Mouse (Mus musculus) forebrain, embryonic 14.5 days (tissue): Measurements from ENCODE around the gene Chchd1. TPM values are rescaled to one million over a fixed set of nuclear protein-coding genes. Genes with fewer than 3 reads are reported as not detected.

ENCODE experiments used
- ATAC-seq: fragments of 200-750 bp; cut with Nextera tagmentation; 2 replicates; pipeline ENCODE4 v1.8.0; 2017; ENCODE audit warnings: mild to moderate bottlenecking, moderate library complexity
- DNase-seq: peaks from one replicate; pipeline ENCODE4 v3.0.0-alpha.2; 2015; ENCODE audit warnings: low spot score
- H3K27ac ChIP-seq: fragments of 300-500 bp; sonication (generic); 2 replicates; pipeline ENCODE4 v1.5.1; 2014; ENCODE audit warnings: low read depth, mild to moderate bottlenecking, control low read depth, low read length, moderate library complexity
- H3K27me3 ChIP-seq: fragments of 300-500 bp; sonication (generic); replicated peaks from 2 replicates; pipeline ENCODE4 v1.6.1; 2014; ENCODE audit warnings: low read length, control low read depth, mixed read lengths; ENCODE audit not compliant: control insufficient read depth, insufficient read depth
- H3K36me3 ChIP-seq: fragments of 300-500 bp; sonication (generic); 2 replicates; pipeline ENCODE4 v1.6.1; 2014; ENCODE audit warnings: low read length, control low read depth; ENCODE audit not compliant: control insufficient read depth, insufficient read depth
- H3K4me1 ChIP-seq: fragments of 300-500 bp; sonication (generic); 2 replicates; pipeline ENCODE4 v1.6.1; 2014; ENCODE audit warnings: antibody characterized with exemption, low read length, control low read depth; ENCODE audit not compliant: control insufficient read depth, insufficient read depth
- H3K4me2 ChIP-seq: fragments of 300-500 bp; sonication (generic); 2 replicates; pipeline ENCODE4 v1.6.1; 2014; ENCODE audit warnings: mild to moderate bottlenecking, control low read depth, low read length
- H3K4me3 ChIP-seq: fragments of 300-500 bp; sonication (generic); 2 replicates; pipeline ENCODE4 v1.5.1; 2014; ENCODE audit warnings: low read depth, low read length, control low read depth
- H3K9ac ChIP-seq: fragments of 300-500 bp; sonication (generic); 2 replicates; pipeline ENCODE4 v1.6.1; 2014; ENCODE audit warnings: mild to moderate bottlenecking, low read length, control low read depth, moderate library complexity
- H3K9me3 ChIP-seq: fragments of 300-500 bp; sonication (generic); replicated peaks from 2 replicates; pipeline ENCODE4 v1.6.1; 2016; ENCODE audit warnings: low read length, control low read depth, mixed read lengths; ENCODE audit not compliant: control insufficient read depth
- WGBS: fragments of 180-500 bp; shearing (Covaris S2); extraction: QIAGEN DNeasy Blood & Tissue Kit; methylation state at CpG from one replicate; pipeline ENCODE4 v1.1.7; 2014; 5-methylcytosine and 5-hydroxymethylcytosine counted together
- polyA plus RNA-seq: library from polyadenylated mRNA; unstranded; fragments of >200 nt; fragmentation: Nextera tagmentation; extraction: Ambion mirVana; gene quantifications from 2 replicates; pipeline ENCODE4 v1.2.1, GENCODE M21; 2014

The Chchd1 gene
- polyA plus RNA-seq, 1 experiment from 2014 or later, result 259 TPM

GRCm38 (mm10) chr14:20738511-20738910, 35.7 kb downstream of the Chchd1 start:
- Histone ChIP-seq H3K9me3 (no peaks in the 10 kb centered on the region), H3K4me1 (peaks cover under 1% of the 10 kb centered on the region; the same call in 1 of the 2 replicates), H3K4me3 (no peak overlapping the region), H3K27me3 (no peaks in the 10 kb centered on the region), H3K4me2 (no peak overlapping the region), H3K36me3 (peaks cover 44% of the 10 kb centered on the region), H3K27ac (no peak overlapping the region), H3K9ac (no peak overlapping the region)
- DNase-seq, result no peak
- no peak for ATAC-seq
- 94% methylated on average over 8 of the region's 8 CpGs for WGBS

- 94% methylated on average over 9 of the region's 9 CpGs for WGBS
- Histone ChIP-seq H3K36me3 (peaks cover 49% of the 10 kb centered on the region), H3K4me1 (no peaks in the 10 kb centered on the region), H3K9ac (no peak overlapping the region), H3K4me2 (no peak overlapping the region), H3K4me3 (no peak overlapping the region), H3K9me3 (no peaks in the 10 kb centered on the region), H3K27ac (no peak overlapping the region), H3K27me3 (no peaks in the 10 kb centered on the region)
- DNase-seq (no peak), ATAC-seq (no peak)
Observed at GRCm38 (mm10) chr14:20741301-20741700, 38.5 kb downstream of the Chchd1 start.

DNA sequence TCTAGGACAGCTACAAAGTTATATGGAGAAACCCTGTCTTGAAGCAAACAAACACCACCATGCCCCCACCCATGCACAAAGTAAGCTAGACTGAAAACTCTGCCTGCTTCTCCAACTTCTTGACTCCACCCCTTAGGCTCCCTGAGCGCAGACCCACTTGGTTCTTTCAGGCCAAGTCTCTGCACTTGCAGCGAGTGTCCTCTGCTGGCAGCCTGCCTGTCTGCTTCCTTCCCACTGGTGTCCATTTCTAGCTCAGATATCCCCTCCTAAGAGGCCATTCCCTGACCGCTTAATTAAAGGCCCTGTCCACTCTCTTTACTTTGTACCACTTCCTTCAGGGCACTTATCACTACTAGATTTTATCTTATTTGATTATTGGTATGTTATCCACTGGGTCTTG, 40.8 kb downstream of the Chchd1 start:
- no peak overlapping the region for H3K9ac ChIP-seq
- no peak for ATAC-seq
- no peaks in the 10 kb centered on the region for H3K27me3 ChIP-seq
- H3K36me3 ChIP-seq, result peaks cover 50% of the 10 kb centered on the region
- 89% methylated on average over 3 of the region's 3 CpGs for WGBS
- no peak overlapping the region for H3K4me3 ChIP-seq
- no peak overlapping the region for H3K27ac ChIP-seq
- no peaks in the 10 kb centered on the region for H3K4me1 ChIP-seq
- no peak overlapping the region for H3K4me2 ChIP-seq
- no peaks in the 10 kb centered on the region for H3K9me3 ChIP-seq
- DNase-seq, result no peak

DNA sequence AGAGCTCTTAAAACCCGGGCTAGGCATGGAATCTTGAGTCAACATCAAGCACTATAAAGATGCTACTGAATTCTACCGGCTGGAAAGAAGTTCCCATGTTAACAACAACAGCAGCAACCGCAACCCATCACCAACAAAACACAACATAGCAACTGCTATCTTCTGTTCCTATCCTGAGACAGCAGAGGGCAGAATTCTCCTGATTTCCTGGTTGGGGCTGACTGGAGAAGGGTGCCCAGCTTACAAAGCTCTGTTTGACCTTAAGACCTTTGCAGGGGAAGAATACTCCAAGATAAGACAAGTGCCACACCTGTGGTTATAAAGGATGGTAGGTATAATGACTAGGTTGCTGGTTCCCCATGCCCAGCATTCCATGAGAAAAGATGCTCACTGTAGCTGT, 44.1 kb downstream of the Chchd1 start:
- DNase-seq, result no peak

DNA sequence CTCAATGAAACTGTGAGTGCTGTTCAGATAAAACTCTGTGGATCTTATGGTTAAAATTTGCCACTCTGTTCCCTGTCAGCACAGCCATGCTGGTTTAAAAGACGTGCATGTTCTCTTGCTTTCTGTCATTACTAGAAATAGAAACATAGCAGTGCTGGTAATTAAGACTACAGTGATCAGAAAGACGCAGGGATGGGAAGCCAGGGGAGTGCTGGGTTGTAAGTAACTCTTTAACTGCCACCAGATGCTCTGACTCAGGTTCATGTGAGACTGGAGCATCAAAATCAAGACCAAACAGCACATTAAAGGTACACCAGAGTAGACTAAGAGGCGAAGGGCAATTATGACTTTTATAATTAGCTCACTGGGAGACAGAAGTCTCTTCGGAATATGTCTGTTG, 45.6 kb downstream of the Chchd1 start:
- Histone ChIP-seq H3K4me2 (no peak overlapping the region), H3K27me3 (no peaks in the 10 kb centered on the region), H3K36me3 (peaks cover 24% of the 10 kb centered on the region), H3K4me3 (no peak overlapping the region), H3K4me1 (no peaks in the 10 kb centered on the region), H3K9ac (no peak overlapping the region), H3K27ac (no peak overlapping the region), H3K9me3 (no peaks in the 10 kb centered on the region)
- ATAC-seq (no peak), DNase-seq (no peak)
- 74% methylated on average over 4 of the region's 4 CpGs for WGBS

More for the DNA sequence above, 44.1 kb downstream of the Chchd1 start:
- Histone ChIP-seq H3K36me3 (peaks cover 32% of the 10 kb centered on the region), H3K27ac (no peak overlapping the region), H3K9ac (no peak overlapping the region), H3K9me3 (no peaks in the 10 kb centered on the region), H3K4me2 (no peak overlapping the region), H3K4me1 (no peaks in the 10 kb centered on the region), H3K27me3 (no peaks in the 10 kb centered on the region), H3K4me3 (no peak overlapping the region)
- WGBS, result 87% methylated on average over 3 of the region's 3 CpGs
- ATAC-seq, result no peak

GRCm38 (mm10) chr14:20749494-20750051, 46.8 kb downstream of the Chchd1 start:
- no peak overlapping the region for H3K4me2 ChIP-seq
- H3K27me3 ChIP-seq, result no peaks in the 10 kb centered on the region
- no peaks in the 10 kb centered on the region for H3K9me3 ChIP-seq
- H3K4me3 ChIP-seq, result no peak overlapping the region
- H3K36me3 ChIP-seq, result peaks cover 26% of the 10 kb centered on the region
- no peak overlapping the region for H3K9ac ChIP-seq
- DNase-seq (no peak), ATAC-seq (no peak)
- 90% methylated on average over 4 of the region's 4 CpGs for WGBS
- no peaks in the 10 kb centered on the region for H3K4me1 ChIP-seq
- no peak overlapping the region for H3K27ac ChIP-seq

GRCm38 (mm10) chr14:20750503-20750902, 47.7 kb downstream of the Chchd1 start:
- Histone ChIP-seq H3K36me3 (peaks cover 30% of the 10 kb centered on the region), H3K4me2 (no peak overlapping the region), H3K9ac (no peak overlapping the region), H3K27ac (no peak overlapping the region), H3K4me1 (no peaks in the 10 kb centered on the region), H3K9me3 (no peaks in the 10 kb centered on the region), H3K27me3 (no peaks in the 10 kb centered on the region), H3K4me3 (no peak overlapping the region)
- DNase-seq (no peak), ATAC-seq (no peak)
- 94% methylated on average over 5 of the region's 5 CpGs for WGBS

DNA sequence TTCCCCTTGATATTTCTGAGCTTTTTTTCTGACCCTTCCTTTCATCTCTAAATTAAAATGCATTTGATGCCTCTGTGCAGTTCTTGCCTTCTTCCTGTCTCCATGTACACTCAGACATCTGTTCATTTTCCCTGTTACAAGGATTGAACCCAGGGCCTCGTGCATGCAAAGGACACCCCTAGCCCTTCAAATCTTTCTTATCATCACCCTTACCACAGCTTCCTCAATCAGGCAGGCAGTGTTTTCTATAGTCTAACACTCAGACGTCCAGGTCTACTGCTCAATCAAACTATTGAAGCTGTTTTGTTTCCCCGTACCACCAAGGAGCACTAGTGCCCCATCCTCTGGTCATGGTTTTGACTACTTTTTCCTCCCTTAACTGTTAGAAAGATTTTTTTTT, 51.0 kb downstream of the Chchd1 start:
- Histone ChIP-seq H3K27me3 (no peaks in the 10 kb centered on the region), H3K4me3 (no peak overlapping the region), H3K9me3 (no peaks in the 10 kb centered on the region), H3K4me1 (no peaks in the 10 kb centered on the region), H3K9ac (no peak overlapping the region), H3K36me3 (peaks cover 52% of the 10 kb centered on the region), H3K27ac (no peak overlapping the region), H3K4me2 (no peak overlapping the region)
- WGBS, result 87% methylated on average over 3 of the region's 3 CpGs
- ATAC-seq (no peak), DNase-seq (no peak)
